Mouse (Mus musculus) cerebellum, adult 2 months (tissue): Measurements from ENCODE around the gene Yjefn3.

Experiments
- CTCF ChIP-seq: fragments of 200-500 bp; IDR thresholded peaks from 2 replicates; pipeline ENCODE4 v1.5.1; 2011; ENCODE audit warnings: low read depth, mild to moderate bottlenecking, control low read depth, low read length, moderate library complexity, borderline replicate concordance; ENCODE audit not compliant: insufficient read depth
- POLR2A ChIP-seq: fragments of 200-500 bp; IDR thresholded peaks from 2 replicates; pipeline ENCODE4 v1.6.1; 2011; ENCODE audit warnings: low read length, control low read depth, borderline replicate concordance; ENCODE audit not compliant: insufficient read depth

DNA sequence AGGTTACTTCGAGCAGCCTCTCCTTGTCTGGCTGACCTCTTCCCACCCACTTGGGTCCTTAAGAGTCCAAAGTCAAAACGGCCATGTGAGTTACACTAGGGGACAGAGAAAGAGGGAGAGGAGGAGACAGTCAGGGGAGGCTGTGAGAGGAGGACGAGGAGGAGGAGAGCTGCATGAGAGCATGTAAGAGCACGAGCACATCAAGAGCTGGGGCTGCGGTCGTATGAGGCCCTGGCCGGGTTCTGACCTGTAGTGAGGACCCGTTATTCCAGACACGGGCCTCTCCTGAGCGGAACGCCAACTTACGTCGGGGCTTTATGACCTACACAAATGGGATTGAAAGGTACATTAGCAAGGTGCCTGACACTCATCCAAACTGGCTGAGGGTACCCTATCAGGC lies 9.4 kb upstream of the Yjefn3 start:
- TF ChIP-seq POLR2A (no peak), CTCF (no peak)
